Mouse (Mus musculus) bone marrow macrophage, adult 2 months (primary cell): ENCODE data around the gene Slc24a3.

Source experiments
- CTCF ChIP-seq: IDR thresholded peaks from 2 replicates; pipeline ENCODE4 v1.5.1; 2012; ENCODE audit warnings: low read depth, mild to moderate bottlenecking, low read length, moderate library complexity
- POLR2A ChIP-seq: IDR thresholded peaks from 2 replicates; pipeline ENCODE4 v1.6.1; 2012; ENCODE audit warnings: mild to moderate bottlenecking, low read depth, low read length, borderline replicate concordance

GRCm38 (mm10) chr2:145554722-145555252, 387.2 kb downstream of the Slc24a3 start:
- TF ChIP-seq POLR2A (no peak), CTCF (no peak)
